29 mouse cellular contexts compared by ENCODE assay signal in the genomic region with DNA sequence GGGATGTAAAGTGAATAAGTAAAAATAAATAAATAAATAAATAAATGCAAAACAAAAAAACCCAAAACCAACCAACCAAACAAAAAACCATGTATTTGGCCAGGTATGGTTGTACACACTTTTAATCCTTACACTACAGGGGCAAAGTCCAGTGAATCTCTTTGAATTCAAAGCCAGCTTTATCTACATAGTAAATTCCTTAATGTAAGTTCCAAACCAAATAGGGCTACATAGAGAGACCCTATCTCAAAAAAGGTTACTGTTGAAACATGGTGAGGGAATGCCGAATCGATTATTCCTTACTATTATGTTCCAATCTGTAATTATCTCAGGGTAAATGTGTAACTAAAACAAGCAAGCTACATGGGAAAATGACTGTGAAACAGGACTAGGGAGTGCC. TPM values are rescaled to one million over a fixed set of nuclear protein-coding genes. Genes with fewer than 3 reads are reported as not detected.
A peak's percentile ranks its signal among the peaks of the same experiment; 100 is the strongest.
DNase-seq lines count a peak whose midpoint lies in the region; ATAC-seq and TF ChIP-seq lines count a peak whose summit lies in the region.
"Had no signal": no experiment of that assay in that cellular context is flagged by ENCODE, and none has a peak within 500 bp of the region (broad histone marks: within the 10 kb centered on the region; RNA-seq: fewer than 3 reads in every experiment).

No protein-coding gene starts in this region.

- H3K27me3 ChIP-seq in intestine, embryonic 14.5 days (replicated peaks; ENCODE audit: control insufficient read depth, insufficient read depth, low read length), result 0 out of 2 replicates have a peak, but pooled peaks cover 4% of the 10 kb centered on the region
- H3K27me3 ChIP-seq in intestine, postnatal 0 days (replicated peaks; ENCODE audit: control insufficient read depth, insufficient read depth, low read length), result no peaks in the 10 kb centered on the region; the same call in 1 of the 2 replicates
- H3K27me3 ChIP-seq in stomach, embryonic 14.5 days (ENCODE audit: control insufficient read depth, insufficient read depth, low read length), result no peaks in the 10 kb centered on the region
- H3K27me3 ChIP-seq in stomach, postnatal 0 days (ENCODE audit: control insufficient read depth, insufficient read depth, low read length), result no peaks in the 10 kb centered on the region
- no peaks in the 10 kb centered on the region for H3K27me3 ChIP-seq in stomach, embryonic 15.5 days (replicated peaks)
- H3K27me3 ChIP-seq: CH12.LX; embryonic facial prominence, embryonic 15.5 days had no signal

- 71% methylated on average over 2 of the region's 2 CpGs for WGBS in intestine, embryonic 14.5 days
- WGBS in intestine, postnatal 0 days, result 68% methylated on average over 2 of the region's 2 CpGs
- WGBS in stomach, embryonic 14.5 days, result 86% methylated on average over 2 of the region's 2 CpGs
- 70% methylated on average over 2 of the region's 2 CpGs for WGBS in stomach, postnatal 0 days
- 75% methylated on average over 2 of the region's 2 CpGs for WGBS in stomach, embryonic 15.5 days

- H3K4me1 ChIP-seq in intestine, embryonic 14.5 days (replicated peaks; ENCODE audit: control insufficient read depth, insufficient read depth, low read length), result no peaks in the 10 kb centered on the region
- H3K4me1 ChIP-seq in intestine, postnatal 0 days (replicated peaks; ENCODE audit: control insufficient read depth, insufficient read depth, low read length), result no peaks in the 10 kb centered on the region
- H3K4me1 ChIP-seq in stomach, embryonic 14.5 days (ENCODE audit: control insufficient read depth, insufficient read depth, low read length), result no peaks in the 10 kb centered on the region
- H3K4me1 ChIP-seq in stomach, postnatal 0 days (replicated peaks; ENCODE audit: control insufficient read depth, insufficient read depth), result no peaks in the 10 kb centered on the region
- H3K4me1 ChIP-seq in stomach, embryonic 15.5 days, result no peaks in the 10 kb centered on the region
- H3K4me1 ChIP-seq: embryonic facial prominence, embryonic 13.5 days; embryonic facial prominence, embryonic 15.5 days; forebrain, embryonic 10.5 days; forebrain, embryonic 12.5 days had no signal

- no peak for DNase-seq in intestine, embryonic 14.5 days (ENCODE audit: low spot score)
- DNase-seq in stomach, postnatal 0 days (ENCODE audit: low spot score), result no peak
- DNase-seq in adrenal gland, adult 8-10 months, result no peak
- DNase-seq in ovary, adult 18-20 months (ENCODE audit: low spot score), result no peak
- DNase-seq: adrenal gland, postnatal 10 days; adrenal gland, postnatal 25 days; B cell, adult 2 months; cerebellum, adult 11 months; cerebellum, adult 18-20 months; cerebellum, adult 8-10 months; cerebellum, adult 9-11 months; cerebellum, postnatal 14 days; cerebellum, postnatal 36 days; embryo, embryonic 11 days had no signal

- ATAC-seq in intestine, embryonic 14.5 days (replicated peaks; ENCODE audit: low FRiP score, low TSS enrichment, low read depth), result 0 out of 2 replicates have a peak, but pooled peaks have one; percentile 23
- no peak for ATAC-seq in intestine, postnatal 0 days
- peak; percentile 58; the same call in 1 of the 2 replicates for ATAC-seq in stomach, embryonic 14.5 days (ENCODE audit: insufficient number of reproducible peaks, insufficient read depth, low FRiP score, low read depth)
- ATAC-seq in stomach, postnatal 0 days (ENCODE audit: low FRiP score, low TSS enrichment), result no peak
- ATAC-seq in stomach, embryonic 15.5 days (ENCODE audit: insufficient read depth, low FRiP score, low read depth), result peak; percentile 78
- ATAC-seq: activated CD4-positive, CD25-positive, alpha-beta regulatory T cell, adult 4 months; CD4-positive, CD25-positive, alpha-beta regulatory T cell, adult 4 months; forebrain, embryonic 14.5 days; Patski had no signal

- H3K9me3 ChIP-seq in intestine, embryonic 14.5 days (ENCODE audit: control insufficient read depth, low read length), result no peaks in the 10 kb centered on the region
- H3K9me3 ChIP-seq in intestine, postnatal 0 days (ENCODE audit: control insufficient read depth), result no peaks in the 10 kb centered on the region
- no peaks in the 10 kb centered on the region for H3K9me3 ChIP-seq in stomach, embryonic 14.5 days (ENCODE audit: control insufficient read depth, low read depth, low read length)
- no peaks in the 10 kb centered on the region for H3K9me3 ChIP-seq in stomach, postnatal 0 days (ENCODE audit: control insufficient read depth, low read length)
- H3K9me3 ChIP-seq in stomach, embryonic 15.5 days, result no peaks in the 10 kb centered on the region
- H3K9me3 ChIP-seq: embryonic facial prominence, embryonic 13.5 days; embryonic facial prominence, embryonic 15.5 days; forebrain, embryonic 10.5 days; forebrain, embryonic 12.5 days; G1E had no signal

- H3K4me3 ChIP-seq in intestine, embryonic 14.5 days (ENCODE audit: low read depth, low read length), result no peak overlapping the region
- no peak overlapping the region for H3K4me3 ChIP-seq in intestine, postnatal 0 days (ENCODE audit: low read depth, low read length)
- no peak overlapping the region for H3K4me3 ChIP-seq in stomach, embryonic 14.5 days (ENCODE audit: low read depth, low read length)
- H3K4me3 ChIP-seq in stomach, postnatal 0 days (ENCODE audit: low read depth, low read length), result no peak overlapping the region
- no peak overlapping the region for H3K4me3 ChIP-seq in stomach, embryonic 15.5 days (replicated peaks)
- H3K4me3 ChIP-seq: embryonic facial prominence, embryonic 13.5 days; embryonic facial prominence, embryonic 15.5 days; erythroblast, embryonic 14.5 days; forebrain, embryonic 10.5 days; forebrain, embryonic 12.5 days had no signal

- TF ChIP-seq CTCF in intestine, postnatal 0 days (IDR thresholded peaks at IDR 0.05; ENCODE audit: low read depth), result no peak
- no peak for TF ChIP-seq CTCF in stomach, postnatal 0 days (IDR thresholded peaks at IDR 0.05; ENCODE audit: low read depth)

- H3K4me2 ChIP-seq in intestine, embryonic 14.5 days (ENCODE audit: low read length), result no peak overlapping the region
- H3K4me2 ChIP-seq in intestine, postnatal 0 days (replicated peaks; ENCODE audit: low read depth), result no peak overlapping the region
- no peak overlapping the region for H3K4me2 ChIP-seq in stomach, embryonic 14.5 days (replicated peaks; ENCODE audit: low read depth, low read length)
- H3K4me2 ChIP-seq in stomach, postnatal 0 days (replicated peaks; ENCODE audit: low read depth), result no peak overlapping the region
- H3K4me2 ChIP-seq in stomach, embryonic 15.5 days, result no peak overlapping the region
- H3K4me2 ChIP-seq: embryonic facial prominence, embryonic 13.5 days; embryonic facial prominence, embryonic 15.5 days; forebrain, embryonic 12.5 days had no signal

- H3K9ac ChIP-seq in intestine, embryonic 14.5 days (ENCODE audit: low read length), result no peak overlapping the region
- H3K9ac ChIP-seq in intestine, postnatal 0 days (ENCODE audit: low read depth, low read length), result no peak overlapping the region
- H3K9ac ChIP-seq in stomach, embryonic 14.5 days (replicated peaks; ENCODE audit: low read depth, low read length), result no peak overlapping the region
- H3K9ac ChIP-seq in stomach, postnatal 0 days (ENCODE audit: low read length), result no peak overlapping the region
- no peak overlapping the region for H3K9ac ChIP-seq in stomach, embryonic 15.5 days
- H3K9ac ChIP-seq: embryonic facial prominence, embryonic 13.5 days; embryonic facial prominence, embryonic 15.5 days; forebrain, embryonic 12.5 days had no signal

- no peaks in the 10 kb centered on the region for H3K36me3 ChIP-seq in intestine, embryonic 14.5 days (ENCODE audit: control insufficient read depth, insufficient read depth, low read length)
- no peaks in the 10 kb centered on the region for H3K36me3 ChIP-seq in intestine, postnatal 0 days (ENCODE audit: control insufficient read depth, insufficient read depth)
- no peaks in the 10 kb centered on the region for H3K36me3 ChIP-seq in stomach, embryonic 14.5 days (ENCODE audit: control insufficient read depth, insufficient read depth, low read length)
- H3K36me3 ChIP-seq in stomach, postnatal 0 days (ENCODE audit: control insufficient read depth, insufficient read depth, low read length), result no peaks in the 10 kb centered on the region
- no peaks in the 10 kb centered on the region for H3K36me3 ChIP-seq in stomach, embryonic 15.5 days
- H3K36me3 ChIP-seq: embryonic facial prominence, embryonic 13.5 days; embryonic facial prominence, embryonic 15.5 days; forebrain, embryonic 10.5 days; forebrain, embryonic 12.5 days; G1E had no signal

- no peak for TF ChIP-seq EP300 in stomach, postnatal 0 days (optimal IDR thresholded peaks at IDR 0.05)

- no peak overlapping the region for H3K27ac ChIP-seq in intestine, embryonic 14.5 days (ENCODE audit: low read depth)
- no peak overlapping the region for H3K27ac ChIP-seq in intestine, postnatal 0 days (ENCODE audit: low read depth, low read length)
- no peak overlapping the region for H3K27ac ChIP-seq in stomach, embryonic 14.5 days (ENCODE audit: low read length)
- no peak overlapping the region for H3K27ac ChIP-seq in stomach, postnatal 0 days (replicated peaks)
- no peak overlapping the region for H3K27ac ChIP-seq in stomach, embryonic 15.5 days
- H3K27ac ChIP-seq: embryonic facial prominence, embryonic 13.5 days; embryonic facial prominence, embryonic 15.5 days; forebrain, embryonic 10.5 days; forebrain, embryonic 12.5 days had no signal

RNA-seq across cellular contexts. Expression of gene Gja6, which starts 5.7 kb away (rescaled TPM):
- 0.14 TPM in 1 of 2 replicates, not detected in the other for polyA plus RNA-seq in intestine, embryonic 14.5 days (2014; fragmentation: Nextera tagmentation; extraction: Ambion mirVana)
- polyA plus RNA-seq in intestine, postnatal 0 days (2015; fragmentation: Nextera tagmentation; extraction: Ambion mirVana), result 0.09 and 0.29 TPM in 2 replicates
- polyA plus RNA-seq in stomach, embryonic 14.5 days (2014; fragmentation: Nextera tagmentation; extraction: Ambion mirVana), result 0.27 and 0.45 TPM in 2 replicates
- polyA plus RNA-seq in stomach, postnatal 0 days (2015; fragmentation: Nextera tagmentation; extraction: Ambion mirVana), result 0.05 and 0.12 TPM in 2 replicates
- 0.59 TPM in 2 replicates for polyA plus RNA-seq in stomach, embryonic 15.5 days (2015; fragmentation: Nextera tagmentation; extraction: Ambion mirVana)
- 1 to 10 TPM in 1 of 4 experiments, under 1 TPM in 3; 0.52 to 1.8 (median 0.67) TPM for total RNA-seq in adrenal gland, adult 8-10 months (2022)
- total RNA-seq: common myeloid progenitor, adult 5-6 weeks had no signal
- polyA plus RNA-seq: activated CD4-positive, CD25-positive, alpha-beta regulatory T cell, adult 4 months; CD4-positive, CD25-positive, alpha-beta regulatory T cell, adult 4 months; erythroblast, embryonic 14.5 days; G1E had no signal

Comparison
In these comparisons a context has a peak if more than half of its experiments do, and no peak if none do; other contexts are left out.
1. ATAC-seq: peak in intestine, embryonic 14.5 days (single experiment), stomach, embryonic 14.5 days (single experiment) and stomach, embryonic 15.5 days (single experiment); none in intestine, postnatal 0 days (single experiment) and stomach, postnatal 0 days (single experiment).